Mouse (Mus musculus): ENCODE data around the gene Plcxd2.

DNA sequence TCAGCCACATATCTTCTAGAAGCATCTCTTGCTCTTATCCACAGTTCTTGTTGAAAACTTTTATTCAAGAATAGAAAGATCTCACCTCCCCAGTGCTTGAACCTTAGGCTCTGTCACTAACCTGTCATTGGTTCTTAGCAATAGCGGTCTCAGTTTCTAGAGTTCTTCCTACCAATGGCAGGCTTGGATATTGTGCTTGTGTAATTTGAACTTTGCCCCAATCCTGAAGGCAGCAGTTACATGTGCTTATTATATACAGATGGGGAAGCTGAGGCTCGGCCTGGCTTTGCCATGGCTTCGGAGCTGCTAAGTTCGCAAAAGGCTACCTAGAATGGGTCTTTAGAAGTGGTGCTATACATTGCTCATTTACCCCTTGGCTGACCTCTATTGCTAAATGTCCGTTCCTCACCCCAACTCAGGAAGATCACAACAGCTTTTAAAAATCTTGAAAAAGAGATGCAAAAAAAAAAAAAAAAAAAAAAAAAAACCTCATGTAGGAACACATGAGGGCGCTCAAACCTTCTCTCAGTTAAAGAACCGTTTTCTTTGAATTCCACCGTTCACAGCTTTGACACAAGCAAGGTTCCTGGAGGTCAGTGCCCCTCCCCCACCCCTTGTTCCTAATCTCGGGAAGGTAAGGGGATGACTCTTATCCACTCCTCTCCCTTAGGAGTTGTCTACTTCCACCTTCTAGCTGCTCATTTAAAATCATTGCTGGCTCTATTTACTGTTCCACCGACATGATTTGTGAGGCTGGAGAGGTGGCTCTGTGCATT lies 18.9 kb downstream of the Plcxd2 start:
- TF ChIP-seq CTCF (IDR thresholded peaks at IDR 0.05) = peak; percentile 41
- TF ChIP-seq EP300 (IDR thresholded peaks at IDR 0.05) = no peak
